Mouse (Mus musculus): ENCODE data around the gene Nfic.

The Nfic gene

GRCm38 (mm10) chr10:81405588-81406201 lies 49.7 kb downstream of the Nfic start:
- no peak for DNase-seq (ENCODE audit: low spot score in 2 of 2)

- no peak for DNase-seq (ENCODE audit: low spot score in 2 of 2)
These were observed 50.7 kb downstream of the Nfic start for GRCm38 (mm10) chr10:81404720-81405119.

GRCm38 (mm10) chr10:81404082-81404481 lies 51.4 kb downstream of the Nfic start:
- no peak for DNase-seq (ENCODE audit: low spot score in 2 of 2)

GRCm38 (mm10) chr10:81403511-81403910 lies 51.9 kb downstream of the Nfic start:
- no peak for DNase-seq (ENCODE audit: low spot score in 2 of 2)

GRCm38 (mm10) chr10:81402227-81402765 lies 53.1 kb downstream of the Nfic start:
- DNase-seq (ENCODE audit: low spot score in 2 of 2), result no peak

- no peak for DNase-seq (ENCODE audit: low spot score in 2 of 2)
These were observed 53.8 kb downstream of the Nfic start for GRCm38 (mm10) chr10:81401521-81402226.

- DNase-seq (ENCODE audit: low spot score in 2 of 2), result no peak
These were observed 54.3 kb downstream of the Nfic start for GRCm38 (mm10) chr10:81401205-81401520.

- no peak for DNase-seq (ENCODE audit: low spot score in 2 of 2)
These were observed 54.8 kb downstream of the Nfic start for GRCm38 (mm10) chr10:81400371-81401204.

GRCm38 (mm10) chr10:81399798-81400308 lies 55.6 kb downstream of the Nfic start:
- no peak for DNase-seq (ENCODE audit: low spot score in 2 of 2)

GRCm38 (mm10) chr10:81399296-81399695 lies 56.1 kb downstream of the Nfic start:
- DNase-seq (ENCODE audit: low spot score in 2 of 2), result no peak

- no peak for DNase-seq (ENCODE audit: low spot score in 2 of 2)
These were observed 58.7 kb downstream of the Nfic start for GRCm38 (mm10) chr10:81396749-81397148.

GRCm38 (mm10) chr10:81395865-81396264 lies 59.6 kb downstream of the Nfic start:
- no peak for DNase-seq (ENCODE audit: low spot score in 2 of 2)

- DNase-seq (ENCODE audit: low spot score in 2 of 2), result peak in 1 of 2 experiments; percentile 67
These were observed 60.3 kb downstream of the Nfic start for GRCm38 (mm10) chr10:81395127-81395526.

GRCm38 (mm10) chr10:81393456-81394063 lies 61.9 kb downstream of the Nfic start:
- no peak for DNase-seq (ENCODE audit: low spot score in 2 of 2)

GRCm38 (mm10) chr10:81392781-81393185 lies 62.7 kb downstream of the Nfic start, which contains the start of gene Smim24:
Gene Smim24, plus strand, starts transcription at chr10:81393051.
- DNase-seq (ENCODE audit: low spot score in 2 of 2), result no peak

- DNase-seq (ENCODE audit: low spot score in 2 of 2), result no peak
These were observed 63.2 kb downstream of the Nfic start for GRCm38 (mm10) chr10:81392270-81392669.

GRCm38 (mm10) chr10:81390678-81390965 lies 64.8 kb downstream of the Nfic start:
- DNase-seq (ENCODE audit: low spot score in 2 of 2), result no peak

GRCm38 (mm10) chr10:81389801-81390677 lies 65.4 kb downstream of the Nfic start:
- peak in 1 of 2 experiments; percentile 65 for DNase-seq (ENCODE audit: low spot score in 2 of 2)

GRCm38 (mm10) chr10:81389373-81389772 lies 66.1 kb downstream of the Nfic start:
- DNase-seq (ENCODE audit: low spot score in 2 of 2), result no peak

GRCm38 (mm10) chr10:81388505-81389055 lies 66.9 kb downstream of the Nfic start, which contains the start of gene Gm48552:
Gene Gm48552, plus strand, starts transcription at chr10:81389005.
- DNase-seq (ENCODE audit: low spot score in 2 of 2), result no peak

- DNase-seq (ENCODE audit: low spot score in 2 of 2), result no peak
These were observed 67.7 kb downstream of the Nfic start for GRCm38 (mm10) chr10:81387716-81388115.

Measured in frontal cortex, postnatal 14 days (tissue).